Mouse (Mus musculus): Measurements from ENCODE around the gene Ap2b1. TPM values are rescaled to one million over a fixed set of nuclear protein-coding genes. Genes with fewer than 3 reads are reported as not detected.

The Ap2b1 gene
- polyA plus RNA-seq, 1 experiment from 2014 or later, result 111 TPM

GRCm38 (mm10) chr11:83408242-83408641 lies 109.4 kb downstream of the Ap2b1 start:
- no peak for ATAC-seq (ENCODE audit: low FRiP score)
- no peaks in the 10 kb centered on the region for H3K27me3 ChIP-seq
- no peak overlapping the region for H3K9ac ChIP-seq
- no peaks in the 10 kb centered on the region for H3K9me3 ChIP-seq
- peaks cover 31% of the 10 kb centered on the region for H3K4me1 ChIP-seq (replicated peaks)
- H3K27ac ChIP-seq, result no peak overlapping the region
- no peak overlapping the region for H3K4me2 ChIP-seq
- WGBS, result 36% methylated on average over 8 of the region's 8 CpGs
- peaks cover 14% of the 10 kb centered on the region for H3K36me3 ChIP-seq
- H3K4me3 ChIP-seq, result no peak overlapping the region

- Histone ChIP-seq H3K4me3 (peak within 1 kb of the TSS; percentile 91), H3K4me2 (peak within 1 kb of the TSS; percentile 78), H3K9ac (peak within 1 kb of the TSS; percentile 96), H3K36me3 (peaks cover 5% of the 10 kb centered on the region), H3K27ac (peak within 1 kb of the TSS; percentile 70), H3K4me1 (replicated peaks) (peaks cover 31% of the 10 kb centered on the region), H3K27me3 (no peaks in the 10 kb centered on the region), H3K9me3 (no peaks in the 10 kb centered on the region)
- WGBS, result under 1% methylated on average over 36 of the region's 44 CpGs
- ATAC-seq (ENCODE audit: low FRiP score), result peak; percentile 87
These were observed 110.4 kb downstream of the Ap2b1 start, which contains the start of gene Rasl10b for GRCm38 (mm10) chr11:83409087-83409754. Rasl10b (plus strand) TSS chr11:83409137.

DNA sequence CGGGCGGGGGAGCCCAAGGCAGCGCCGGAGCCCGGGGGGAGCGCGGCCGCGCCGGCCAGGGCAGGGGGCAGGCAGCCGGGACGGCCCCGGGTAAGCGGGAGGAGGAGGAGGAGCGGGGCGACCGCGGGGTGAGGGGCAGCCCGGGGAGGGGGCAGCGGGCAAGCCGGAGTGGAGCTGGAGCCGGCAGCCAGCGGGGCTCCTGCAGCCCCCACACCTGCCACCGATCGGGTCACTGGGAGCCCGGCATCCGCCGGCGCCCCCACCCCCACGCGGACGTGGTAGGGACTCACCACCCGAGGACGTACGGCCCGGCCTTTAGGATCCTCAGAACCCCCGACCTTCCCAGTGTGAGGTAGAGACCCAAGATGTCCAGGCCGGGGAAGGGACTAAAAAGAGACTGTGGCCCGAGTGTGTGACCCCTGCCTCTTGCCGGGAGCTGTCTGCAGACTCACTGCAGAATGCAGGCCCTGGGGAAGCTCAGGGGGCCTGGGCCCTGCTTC lies 111.0 kb downstream of the Ap2b1 start:
- peak overlapping the region; percentile 96 for H3K9ac ChIP-seq
- peak overlapping the region; percentile 70 for H3K27ac ChIP-seq
- peak overlapping the region; percentile 91 for H3K4me3 ChIP-seq
- H3K4me1 ChIP-seq (replicated peaks), result peaks cover 31% of the 10 kb centered on the region
- peak; percentile 71 for ATAC-seq (ENCODE audit: low FRiP score)
- peak overlapping the region; percentile 78 for H3K4me2 ChIP-seq
- WGBS, result 0% methylated on average over 26 of the region's 40 CpGs
- no peaks in the 10 kb centered on the region for H3K27me3 ChIP-seq
- no peaks in the 10 kb centered on the region for H3K9me3 ChIP-seq
- no peaks in the 10 kb centered on the region; the same call in 1 of the 2 replicates for H3K36me3 ChIP-seq

DNA sequence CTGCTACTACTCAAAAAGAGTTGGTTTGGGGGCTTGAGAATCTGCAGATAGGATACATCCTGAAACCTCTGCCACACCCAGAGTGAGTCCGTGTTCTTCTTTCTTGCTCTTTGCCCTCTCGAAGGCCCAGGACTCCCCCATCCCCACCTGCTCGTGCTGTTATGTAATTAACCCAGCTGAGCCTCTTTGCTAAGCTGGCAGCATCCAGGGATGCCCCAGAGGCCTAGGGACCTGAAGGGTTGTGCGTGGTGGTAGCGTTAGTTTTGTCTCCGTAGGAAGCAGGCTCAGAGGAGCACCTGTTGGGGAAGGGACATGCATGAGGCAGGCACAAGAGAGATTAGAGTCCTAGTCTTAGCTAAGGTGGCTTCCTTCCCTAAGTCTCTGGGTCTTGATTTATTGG lies 111.7 kb downstream of the Ap2b1 start:
- Histone ChIP-seq H3K4me3 (peak overlapping the region; percentile 91), H3K4me2 (peak overlapping the region; percentile 78), H3K36me3 (no peaks in the 10 kb centered on the region; the same call in 1 of the 2 replicates), H3K9ac (peak overlapping the region; percentile 96), H3K27ac (no peak overlapping the region), H3K4me1 (replicated peaks) (peaks cover 31% of the 10 kb centered on the region), H3K9me3 (no peaks in the 10 kb centered on the region), H3K27me3 (no peaks in the 10 kb centered on the region)
- 0 out of 2 replicates have a peak, but pooled peaks have one; percentile 9 for ATAC-seq (ENCODE audit: low FRiP score)
- 17% methylated on average over 6 of the region's 6 CpGs for WGBS

DNA sequence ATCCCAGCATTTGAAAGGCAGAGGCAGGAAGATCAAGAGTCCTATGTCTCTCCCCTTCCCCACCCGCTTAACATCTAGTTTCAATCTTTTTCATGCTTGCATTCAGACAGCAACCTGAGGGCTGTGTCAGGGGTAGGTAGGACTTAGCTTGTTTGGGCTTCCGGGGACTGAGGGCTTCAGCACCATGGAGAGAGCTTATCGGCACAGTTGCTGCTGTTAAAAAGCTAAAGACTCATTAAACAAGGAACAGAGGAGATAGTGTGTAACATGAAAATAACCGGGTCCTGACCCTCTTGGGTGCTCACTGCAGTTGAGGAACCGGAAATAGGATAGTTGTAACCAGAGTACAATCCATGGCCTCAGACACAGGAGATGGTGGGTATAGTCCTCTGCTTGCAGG lies 118.3 kb downstream of the Ap2b1 start:
- Histone ChIP-seq H3K9me3 (no peaks in the 10 kb centered on the region), H3K4me2 (no peak overlapping the region), H3K27me3 (peaks cover 53% of the 10 kb centered on the region), H3K4me1 (replicated peaks) (peaks cover 19% of the 10 kb centered on the region), H3K9ac (no peak overlapping the region), H3K27ac (no peak overlapping the region), H3K36me3 (no peaks in the 10 kb centered on the region; the same call in 1 of the 2 replicates), H3K4me3 (no peak overlapping the region)
- WGBS, result 23% methylated on average over 5 of the region's 5 CpGs
- no peak for ATAC-seq (ENCODE audit: low FRiP score)

GRCm38 (mm10) chr11:83417708-83418107 lies 118.9 kb downstream of the Ap2b1 start:
- ATAC-seq (ENCODE audit: low FRiP score), result no peak
- Histone ChIP-seq H3K9ac (no peak overlapping the region), H3K36me3 (no peaks in the 10 kb centered on the region; the same call in 1 of the 2 replicates), H3K4me3 (no peak overlapping the region), H3K9me3 (no peaks in the 10 kb centered on the region), H3K4me1 (replicated peaks) (peaks cover 16% of the 10 kb centered on the region), H3K4me2 (no peak overlapping the region), H3K27me3 (peaks cover 57% of the 10 kb centered on the region), H3K27ac (no peak overlapping the region)
- 86% methylated on average over 7 of the region's 7 CpGs for WGBS

DNA sequence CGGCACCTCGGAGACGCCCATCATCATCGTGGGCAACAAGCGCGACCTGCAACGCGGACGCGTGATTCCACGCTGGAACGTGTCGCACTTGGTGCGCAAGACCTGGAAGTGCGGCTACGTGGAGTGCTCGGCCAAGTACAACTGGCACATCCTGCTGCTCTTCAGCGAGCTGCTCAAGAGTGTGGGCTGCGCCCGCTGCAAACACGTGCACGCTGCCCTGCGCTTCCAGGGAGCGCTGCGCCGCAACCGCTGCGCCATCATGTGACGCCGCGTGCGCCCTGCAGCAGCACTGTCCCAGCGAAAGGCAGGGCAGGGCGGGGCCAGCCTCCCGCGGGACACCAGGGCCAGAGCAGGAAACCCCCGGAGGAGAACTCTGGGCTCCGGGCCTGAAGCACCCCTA lies 119.7 kb downstream of the Ap2b1 start:
- Histone ChIP-seq H3K36me3 (no peaks in the 10 kb centered on the region), H3K9ac (peak overlapping the region; percentile 43; the same call in 1 of the 2 replicates), H3K4me1 (replicated peaks) (peaks cover 16% of the 10 kb centered on the region), H3K9me3 (no peaks in the 10 kb centered on the region), H3K27ac (no peak overlapping the region), H3K4me3 (peak overlapping the region; percentile 18; the same call in 1 of the 2 replicates), H3K27me3 (peaks cover 57% of the 10 kb centered on the region), H3K4me2 (peak overlapping the region; percentile 48)
- 6% methylated on average over 38 of the region's 38 CpGs for WGBS
- peak; percentile 65 for ATAC-seq (ENCODE audit: low FRiP score)

- no peak overlapping the region for H3K4me3 ChIP-seq
- no peak for ATAC-seq (ENCODE audit: low FRiP score)
- peaks cover 61% of the 10 kb centered on the region for H3K27me3 ChIP-seq
- no peak overlapping the region for H3K4me2 ChIP-seq
- H3K4me1 ChIP-seq (replicated peaks), result peaks cover 16% of the 10 kb centered on the region
- no peak overlapping the region for H3K9ac ChIP-seq
- no peaks in the 10 kb centered on the region for H3K9me3 ChIP-seq
- no peak overlapping the region for H3K27ac ChIP-seq
- 43% methylated on average over 4 of the region's 4 CpGs for WGBS
- H3K36me3 ChIP-seq, result no peaks in the 10 kb centered on the region
These were observed 121.5 kb downstream of the Ap2b1 start for GRCm38 (mm10) chr11:83420338-83420737.

DNA sequence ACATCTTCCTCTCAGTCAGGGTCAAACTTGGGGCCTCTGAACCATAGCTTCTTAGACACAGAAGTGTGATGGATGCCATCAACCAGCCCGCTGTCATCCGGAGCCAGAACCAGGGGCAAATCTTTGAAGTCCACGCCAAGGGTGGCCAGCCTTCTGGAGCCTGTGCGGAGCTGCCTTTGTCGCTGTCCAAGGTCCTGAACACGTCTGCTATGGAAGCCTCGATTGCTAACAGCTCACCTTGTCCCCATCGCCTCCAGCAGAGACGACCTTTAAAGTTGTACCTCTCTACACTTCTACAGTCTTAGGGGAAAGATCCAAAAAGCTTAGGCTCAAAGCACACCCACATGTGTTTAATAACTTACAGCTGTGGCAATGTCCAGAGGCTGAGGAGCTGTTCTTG lies 122.5 kb downstream of the Ap2b1 start:
- Histone ChIP-seq H3K27ac (no peak overlapping the region), H3K4me2 (no peak overlapping the region), H3K4me1 (replicated peaks) (peaks cover 16% of the 10 kb centered on the region), H3K4me3 (no peak overlapping the region), H3K9ac (no peak overlapping the region), H3K9me3 (no peaks in the 10 kb centered on the region), H3K36me3 (no peaks in the 10 kb centered on the region), H3K27me3 (peaks cover 70% of the 10 kb centered on the region)
- 7% methylated on average over 9 of the region's 9 CpGs for WGBS
- ATAC-seq (ENCODE audit: low FRiP score), result no peak

- WGBS, result 8% methylated on average over 8 of the region's 8 CpGs
- ATAC-seq (ENCODE audit: low FRiP score), result peak; percentile 46
- H3K27me3 ChIP-seq, result peaks cover 75% of the 10 kb centered on the region
These were observed 125.9 kb downstream of the Ap2b1 start for GRCm38 (mm10) chr11:83424681-83425080.

GRCm38 (mm10) chr11:83426964-83427363 lies 128.1 kb downstream of the Ap2b1 start:
- Histone ChIP-seq H3K4me2 (0 out of 2 replicates have a peak overlapping the region, but pooled peaks have one; percentile 17), H3K4me1 (replicated peaks) (no peaks in the 10 kb centered on the region), H3K9me3 (no peaks in the 10 kb centered on the region), H3K9ac (peak overlapping the region; percentile 29; the same call in 1 of the 2 replicates), H3K4me3 (peak overlapping the region; percentile 8), H3K36me3 (no peaks in the 10 kb centered on the region), H3K27me3 (peaks cover 57% of the 10 kb centered on the region), H3K27ac (no peak overlapping the region)
- no peak for ATAC-seq (ENCODE audit: low FRiP score)
- WGBS, result 49% methylated on average over 17 of the region's 17 CpGs

More at GRCm38 (mm10) chr11:83424681-83425080, 125.9 kb downstream of the Ap2b1 start:
- H3K9ac ChIP-seq, result no peak overlapping the region
- H3K27ac ChIP-seq, result no peak overlapping the region
- H3K4me1 ChIP-seq (replicated peaks), result no peaks in the 10 kb centered on the region
- no peak overlapping the region for H3K4me2 ChIP-seq
- H3K4me3 ChIP-seq, result no peak overlapping the region
- H3K9me3 ChIP-seq, result no peaks in the 10 kb centered on the region
- H3K36me3 ChIP-seq, result no peaks in the 10 kb centered on the region

GRCm38 (mm10) chr11:83429355-83429754 lies 130.5 kb downstream of the Ap2b1 start, which contains the start of gene Gas2l2:
Gas2l2 (minus strand) TSS chr11:83429455.
- Histone ChIP-seq H3K9ac (no peak within 1 kb of the TSS), H3K4me3 (no peak within 1 kb of the TSS), H3K27ac (no peak within 1 kb of the TSS), H3K27me3 (peaks cover 55% of the 10 kb centered on the region), H3K4me1 (replicated peaks) (no peaks in the 10 kb centered on the region), H3K36me3 (no peaks in the 10 kb centered on the region), H3K9me3 (no peaks in the 10 kb centered on the region), H3K4me2 (peak within 1 kb of the TSS; percentile 15; the same call in 1 of the 2 replicates)
- no peak for ATAC-seq (ENCODE audit: low FRiP score)
- WGBS, result 55% methylated on average over 5 of the region's 5 CpGs
